Mouse (Mus musculus): ENCODE data around the gene Ablim1.

DNA sequence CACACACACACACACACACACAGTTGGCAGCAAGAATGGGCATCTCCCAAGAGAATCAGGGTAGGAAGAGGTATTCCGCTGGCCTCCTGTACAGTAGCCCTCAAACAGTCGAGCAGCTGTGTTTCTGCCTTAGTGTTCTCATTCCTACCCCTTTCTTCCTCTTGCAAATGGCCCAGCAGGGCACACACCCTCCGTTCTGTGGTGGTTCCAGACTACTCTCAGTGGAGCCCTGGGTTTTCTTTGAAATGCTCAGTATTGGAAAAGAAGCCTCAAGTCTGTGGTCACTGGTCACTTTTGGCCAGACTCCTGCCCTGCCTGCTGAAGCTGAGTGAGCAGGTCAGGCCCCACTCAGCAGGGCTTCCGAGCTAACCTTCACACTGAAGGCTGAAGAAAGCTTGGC, 305.1 kb downstream of the Ablim1 start:
- TF ChIP-seq POLR2A (IDR thresholded peaks at IDR 0.05; ENCODE audit: insufficient read depth, low read length) (no peak), CTCF (IDR thresholded peaks at IDR 0.05; ENCODE audit: low read depth, low read length) (no peak)
